Mouse (Mus musculus): ENCODE measurements at regions not wholly inside any gene's neighbourhood (a gene's known extent, or its start where the extent isn't known, plus 50 kb on each side); places are given as distances from the start of the nearest gene placed in this dataset.

DNA sequence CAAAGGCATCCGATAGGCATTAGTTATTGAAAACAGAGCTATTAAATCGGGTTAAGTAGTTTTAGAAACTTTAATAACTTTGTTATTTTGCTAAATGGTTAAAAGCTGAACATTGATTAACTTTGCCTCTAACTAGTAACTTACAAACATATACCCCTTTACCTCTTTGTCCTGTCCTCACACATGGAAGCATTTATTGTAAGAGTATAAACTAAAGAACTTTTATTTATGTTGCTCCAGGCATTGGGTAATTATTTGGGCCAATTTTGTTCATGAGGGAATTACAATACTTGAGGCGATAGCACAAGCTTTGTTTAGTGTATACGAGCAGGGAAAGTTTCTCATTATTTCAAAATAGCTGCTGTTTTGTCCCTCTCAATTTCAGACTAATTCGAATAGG, 328.4 kb upstream of the Gm9008 start:
- DNase-seq (ENCODE audit: low spot score) = no peak

GRCm38 (mm10) chr6:76802969-76803368, 305.4 kb upstream of the Gm9008 start:
- DNase-seq (ENCODE audit: low spot score) = no peak

DNA sequence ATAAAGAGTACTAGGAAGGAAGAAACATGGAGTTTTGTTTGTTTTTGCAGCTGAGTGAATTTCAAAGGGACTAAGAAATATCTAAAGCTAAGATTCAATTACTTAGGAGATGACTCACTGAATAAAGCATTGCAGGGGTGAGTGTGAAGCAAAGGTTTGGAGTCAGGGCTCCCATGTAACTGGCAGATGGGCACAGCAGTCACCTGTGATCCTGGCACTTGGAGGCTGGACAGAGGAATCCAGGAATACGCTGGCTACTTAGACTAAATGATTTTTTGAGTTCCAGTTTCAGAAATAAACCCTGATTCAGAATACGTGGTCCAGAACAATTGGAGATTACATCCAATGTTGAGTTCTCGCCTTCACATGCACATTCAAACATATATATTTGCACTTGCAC, 282.6 kb upstream of the Gm9008 start:
- no peak for DNase-seq (ENCODE audit: low spot score)

DNA sequence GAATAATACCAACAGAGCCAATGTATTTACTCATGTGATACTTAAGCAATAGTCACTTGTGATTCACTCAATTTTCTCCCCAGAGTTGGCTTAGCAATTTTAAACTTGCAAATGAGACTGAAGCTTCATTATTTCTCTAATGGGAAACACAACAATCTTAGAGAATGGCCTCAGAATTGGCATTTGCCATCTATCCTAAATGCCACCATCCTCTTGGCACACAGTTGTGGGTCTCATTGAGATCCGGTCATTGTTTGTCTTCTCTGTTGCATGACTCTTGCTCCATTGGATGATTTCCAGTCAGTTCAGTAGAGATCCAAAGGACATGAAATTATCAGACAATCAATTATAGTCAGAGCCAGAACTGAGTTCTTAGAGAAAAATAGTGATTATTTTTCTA, 280.6 kb upstream of the Gm9008 start:
- DNase-seq (ENCODE audit: low spot score) = no peak

- DNase-seq (ENCODE audit: low spot score) = no peak
These were observed 279.5 kb upstream of the Gm9008 start for GRCm38 (mm10) chr6:76777080-76777479.

DNA sequence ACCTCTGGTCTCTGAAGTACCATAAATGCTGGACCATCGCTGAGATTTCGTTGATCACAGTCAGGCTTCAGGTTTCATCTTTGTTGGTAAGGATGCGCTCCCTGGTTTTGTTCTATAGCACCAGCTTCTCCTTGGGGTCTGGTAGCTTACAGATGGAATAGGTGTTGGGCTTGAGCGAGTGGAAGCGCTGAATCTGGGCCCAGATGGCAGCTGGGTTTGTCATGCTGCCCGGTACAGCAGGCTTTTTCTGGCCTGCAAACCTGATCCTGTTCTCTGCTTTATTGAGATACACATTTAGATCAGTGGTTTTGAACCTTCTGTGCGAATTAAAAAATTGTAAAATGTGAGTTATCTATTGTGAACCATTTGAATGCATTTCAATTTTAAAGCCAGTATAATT, 266.3 kb upstream of the Gm9008 start:
- no peak for DNase-seq (ENCODE audit: low spot score)

DNA sequence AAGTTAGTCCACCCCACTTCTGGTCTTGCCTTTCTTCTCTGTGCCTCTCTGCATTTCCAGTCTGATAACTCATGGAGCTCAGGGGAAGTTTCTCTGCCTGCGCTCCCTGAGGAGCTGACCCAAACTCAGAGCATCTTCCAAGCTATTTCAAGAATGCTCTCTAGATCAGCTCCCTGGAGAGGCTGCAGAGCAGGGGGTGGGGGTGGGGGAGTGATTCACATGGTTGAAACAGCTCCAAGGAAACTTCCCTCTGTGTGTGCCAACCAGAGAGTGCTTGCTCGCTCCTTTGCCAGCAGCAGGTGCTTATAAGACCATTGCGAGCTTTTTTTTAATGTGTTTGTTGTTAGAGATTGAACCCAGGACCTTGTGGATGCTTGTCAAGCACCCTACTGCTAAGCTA, 257.3 kb upstream of the Gm9008 start:
- peak; percentile 3 for DNase-seq (ENCODE audit: low spot score)
